Mouse (Mus musculus) CH12.LX (cell line): ENCODE data around the gene Sar1a. TPM values are rescaled to one million over a fixed set of nuclear protein-coding genes. Genes with fewer than 3 reads are reported as not detected.

ENCODE experiments used
- DNase-seq: peaks from one replicate; pipeline ENCODE4 v3.0.0-alpha.2; 2013; ENCODE audit errors: extremely low read depth
- H3K27ac ChIP-seq: 2 replicates; pipeline ENCODE4 v1.5.1; 2012; ENCODE audit warnings: low read depth, mild to moderate bottlenecking, control low read depth, moderate library complexity; ENCODE audit not compliant: insufficient read depth
- H3K27me3 ChIP-seq: replicated peaks from 2 replicates; pipeline ENCODE3; 2012; ENCODE audit warnings: inconsistent platforms
- H3K36me3 ChIP-seq, 2 experiments: replicated peaks in 1 of 2; 2 replicates each; pipeline versions ENCODE3 to v1.6.1; 2012; ENCODE audit warnings: inconsistent platforms in 1 of 2, low read length in 1 of 2, mild to moderate bottlenecking in 1 of 2, mixed read lengths in 1 of 2, moderate library complexity in 1 of 2; ENCODE audit not compliant: control insufficient read depth in 1 of 2, insufficient read depth in 1 of 2
- H3K4me1 ChIP-seq, 2 experiments: 2 replicates each; pipeline ENCODE4 v1.6.1; 2012; ENCODE audit warnings: inconsistent platforms in 1 of 2, moderate library complexity in 1 of 2; ENCODE audit not compliant: insufficient read depth in 2 of 2, control insufficient read depth in 1 of 2
- H3K4me2 ChIP-seq: 2 replicates; pipeline ENCODE4 v1.6.1; 2012; ENCODE audit warnings: low read depth, mild to moderate bottlenecking, control low read depth; ENCODE audit not compliant: poor library complexity, insufficient read depth, severe bottlenecking
- H3K4me3 ChIP-seq, 3 experiments: fragments of 150-350 bp in 1 of 3; sonication (generic) in 1 of 3; replicated peaks in 1 of 3; 2 replicates each; pipeline versions ENCODE3 to v1.5.1; 2011 to 2012; ENCODE audit warnings: low read depth in 2 of 3, low read length in 2 of 3, mild to moderate bottlenecking in 2 of 3, moderate library complexity in 2 of 3, control low read depth in 1 of 3, improper control_type of control experiment in 1 of 3, inconsistent platforms in 1 of 3, mixed read lengths in 1 of 3; ENCODE audit not compliant: poor library complexity in 1 of 3
- H3K79me2 ChIP-seq: replicated peaks from 2 replicates; pipeline ENCODE4 v1.6.1; 2012; ENCODE audit warnings: mild to moderate bottlenecking, moderate library complexity; ENCODE audit not compliant: control insufficient read depth, poor library complexity, insufficient read depth, severe bottlenecking; ENCODE audit errors: extremely low read depth
- H3K9ac ChIP-seq: 2 replicates; pipeline ENCODE4 v1.6.1; 2012; ENCODE audit warnings: low read depth, mild to moderate bottlenecking, control low read depth, moderate library complexity; ENCODE audit not compliant: insufficient read depth
- H3K9me3 ChIP-seq: replicated peaks from 2 replicates; pipeline ENCODE3; 2012; ENCODE audit warnings: low read length, inconsistent platforms, mixed read lengths
- CHD1 ChIP-seq: IDR thresholded peaks from 2 replicates; pipeline ENCODE4 v1.6.1; 2012; ENCODE audit warnings: low read depth, low read length, improper control_type of control experiment, inconsistent platforms
- CTCF ChIP-seq, 2 experiments: IDR thresholded peaks in 1 of 2; conservative IDR thresholded peaks in 1 of 2; 2 replicates each; pipeline ENCODE4 v1.5.1; 2011 to 2012; ENCODE audit warnings: low read depth in 2 of 2, low read length in 2 of 2, improper control_type of control experiment in 1 of 2, inconsistent platforms in 1 of 2, mild to moderate bottlenecking in 1 of 2, moderate library complexity in 1 of 2
- ELF1 ChIP-seq: IDR thresholded peaks from 2 replicates; pipeline ENCODE4 v1.6.1; 2014; ENCODE audit warnings: low read depth, mild to moderate bottlenecking, inconsistent platforms, low read length, improper control_type of control experiment
- EP300 ChIP-seq: IDR thresholded peaks from 2 replicates; pipeline ENCODE4 v1.6.1; 2011; ENCODE audit warnings: low read length, improper control_type of control experiment
- GABPA ChIP-seq: IDR thresholded peaks from 2 replicates; pipeline ENCODE4 v1.6.1; 2012; ENCODE audit warnings: low read depth, low read length, improper control_type of control experiment, inconsistent platforms; ENCODE audit not compliant: insufficient replicate concordance
- JUN ChIP-seq: IDR thresholded peaks from 2 replicates; pipeline ENCODE4 v1.6.1; 2011; ENCODE audit warnings: low read depth, mild to moderate bottlenecking, low read length, improper control_type of control experiment, moderate library complexity; ENCODE audit not compliant: insufficient read depth
- JUND ChIP-seq: conservative IDR thresholded peaks from 2 replicates; pipeline ENCODE4 v1.6.1; 2011; ENCODE audit warnings: low read depth, low read length, improper control_type of control experiment
- MXI1 ChIP-seq: IDR thresholded peaks from 2 replicates; pipeline ENCODE4 v1.6.1; 2011; ENCODE audit warnings: mild to moderate bottlenecking, low read depth, low read length, improper control_type of control experiment
- MYC ChIP-seq: IDR thresholded peaks from 2 replicates; pipeline ENCODE4 v1.6.1; 2011; ENCODE audit warnings: low read depth, mild to moderate bottlenecking, improper control_type of control experiment, low read length
- PAX5 ChIP-seq: IDR thresholded peaks from 2 replicates; pipeline ENCODE4 v1.6.1; 2012; ENCODE audit warnings: low read length, inconsistent platforms, mixed read lengths
- RAD21 ChIP-seq: IDR thresholded peaks from 2 replicates; pipeline ENCODE4 v1.6.1; 2011; ENCODE audit warnings: low read depth, mild to moderate bottlenecking, low read length, improper control_type of control experiment, moderate library complexity
- TCF12 ChIP-seq: IDR thresholded peaks from 2 replicates; pipeline ENCODE4 v1.6.1; 2014; ENCODE audit warnings: low read depth, mild to moderate bottlenecking, inconsistent platforms, low read length, improper control_type of control experiment
- UBTF ChIP-seq: IDR thresholded peaks from 2 replicates; pipeline ENCODE4 v1.6.1; 2012; ENCODE audit warnings: low read depth, mild to moderate bottlenecking, inconsistent platforms, low read length, improper control_type of control experiment, moderate library complexity
- USF1 ChIP-seq: IDR thresholded peaks from 2 replicates; pipeline ENCODE4 v1.6.1; 2014; ENCODE audit warnings: low read depth, mild to moderate bottlenecking, inconsistent platforms, low read length, improper control_type of control experiment
- ZC3H11A ChIP-seq: IDR thresholded peaks from 2 replicates; pipeline ENCODE4 v1.6.1; 2012; ENCODE audit warnings: low read depth, mild to moderate bottlenecking, inconsistent platforms, low read length, improper control_type of control experiment
- dilution Hi-C: fragments of 300-500 bp; cut with MboI; formaldehyde crosslinking; loops from 2 replicates; pipeline ENCODE4 v1.14.3; 2020; ENCODE audit warnings: low sequenced_read_pairs; ENCODE audit not compliant: extremely low pct_unique_long_range_greater_than_20kb, extremely low pct_ligation_motif_present
- in situ Hi-C: fragments of 300-500 bp; cut with MboI; formaldehyde crosslinking; loops from 3 replicates; pipeline ENCODE4 v1.14.3; 2019; ENCODE audit warnings: low sequenced_read_pairs, low pct_ligation_motif_present, low pct_unique_long_range_greater_than_20kb, mixed read lengths
- polyA plus RNA-seq: library from polyadenylated mRNA; unstranded; fragments of >175 nt; gene quantifications from 2 replicates; pipeline ENCODE4 v1.2.1, GENCODE M21; 2012; ENCODE audit warnings: low read depth; ENCODE audit not compliant: insufficient read length
- total RNA-seq, 2 experiments: library from RNA; depleted of rRNA; stranded (reverse); fragments of 300-350 nt in 1 of 2; fragments of >200 nt in 1 of 2; gene quantifications; 2 replicates each; pipeline ENCODE4 v1.2.3; 2012 to 2014

Sar1a gene
- total and polyA plus RNA-seq, 3 experiments: 97.1 to 184 (median 166) TPM

GRCm38 (mm10) chr10:61715462-61715837, 35.4 kb downstream of the Sar1a start:
- dilution Hi-C loops: no loop called here
- 0 out of 2 replicates have a peak, but pooled peaks have one; percentile 1 for TF ChIP-seq TCF12
- no peak for TF ChIP-seq ZC3H11A
- no peak for TF ChIP-seq EP300
- TF ChIP-seq ELF1: no peak
- no peak for TF ChIP-seq UBTF
- no peak for TF ChIP-seq GABPA
- TF ChIP-seq PAX5: no peak
- TF ChIP-seq, all 38 proteins: peak for 1
- Histone ChIP-seq H3K27ac (no peak overlapping the region), H3K27me3 (peaks cover 16% of the 10 kb centered on the region), H3K36me3 (peaks cover 0 to 4% of the 10 kb centered on the region in 2 experiments), H3K9me3 (no peaks in the 10 kb centered on the region), H3K79me2 (no peaks in the 10 kb centered on the region), H3K4me3 (peak overlapping the region; percentile 68 to 81 (median 76)), H3K4me2 (peak overlapping the region; percentile 77), H3K9ac (peak overlapping the region; percentile 71), H3K4me1 (peaks cover 7 to 10% of the 10 kb centered on the region in 2 experiments)
- DNase-seq: no peak
- in situ Hi-C loops: no loop called here

DNA sequence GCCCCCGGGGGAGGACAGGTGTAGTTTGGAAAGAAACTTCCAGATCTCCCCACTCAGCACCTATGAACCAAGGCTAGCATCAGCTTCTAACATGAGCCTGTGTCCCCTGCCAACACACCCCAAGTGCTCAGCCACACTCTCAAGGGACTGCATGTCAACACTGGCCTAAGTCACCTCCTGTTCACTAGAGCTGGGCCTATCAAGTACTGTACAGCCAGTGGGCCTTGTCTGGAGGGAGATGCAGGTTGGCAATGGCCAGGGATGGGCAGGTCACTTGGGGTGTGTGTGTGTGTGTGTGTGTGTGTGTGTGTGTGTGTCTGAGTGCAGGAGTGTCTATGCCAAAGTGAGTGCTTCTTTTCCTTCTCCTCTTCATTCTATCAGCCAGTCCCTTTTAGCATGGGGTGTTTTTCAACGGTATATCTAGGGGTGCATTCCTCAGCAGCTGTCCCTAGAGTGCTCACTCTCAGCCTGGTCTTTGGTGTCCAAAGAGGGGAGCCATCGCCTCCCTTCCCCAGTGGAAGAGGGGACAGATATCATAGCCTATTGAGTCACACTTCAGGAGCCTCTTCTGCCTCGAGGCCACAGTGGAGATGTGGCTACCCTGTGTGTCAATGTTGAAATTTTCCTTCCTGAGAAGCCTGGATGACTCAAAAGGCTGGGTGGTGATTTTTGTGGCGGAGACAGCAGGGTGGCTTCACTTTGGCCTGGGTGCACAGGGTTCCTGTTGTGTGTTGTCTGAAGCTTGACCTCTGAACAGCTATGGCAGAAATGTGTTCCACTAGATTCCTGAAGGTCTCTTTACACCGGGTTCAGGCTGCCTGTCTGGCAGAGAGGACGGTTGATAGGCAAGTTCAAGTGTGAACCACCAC, 36.1 kb downstream of the Sar1a start:
- Histone ChIP-seq H3K4me1 (peaks cover 7 to 10% of the 10 kb centered on the region in 2 experiments), H3K4me3 (peak overlapping the region; percentile 9 to 81 (median 13)), H3K27me3 (peaks cover 11% of the 10 kb centered on the region), H3K79me2 (no peaks in the 10 kb centered on the region), H3K36me3 (peaks cover 0 to 9% of the 10 kb centered on the region in 2 experiments), H3K9me3 (no peaks in the 10 kb centered on the region), H3K27ac (no peak overlapping the region), H3K9ac (peak overlapping the region; percentile 71; the same call in 1 of the 2 replicates), H3K4me2 (peak overlapping the region; percentile 77)
- dilution Hi-C loops: no loop called here
- in situ Hi-C loops: no loop called here
- TF ChIP-seq JUN (no peak), CHD1 (no peak), USF1 (no peak), RAD21 (no peak), JUND (no peak), MYC (no peak), CTCF (conservative IDR thresholded peaks at IDR 0.05 in 1 of 2, IDR thresholded peaks at IDR 0.05 in 1 of 2; ENCODE audit: low read depth in 2 of 2, low read length in 2 of 2) (no peak), MXI1 (no peak)
- no peak for DNase-seq
